Mouse (Mus musculus) cortical plate, adult 2 months (tissue): ENCODE results near the gene Nmnat1. TPM values are rescaled to one million over a fixed set of nuclear protein-coding genes. Genes with fewer than 3 reads are reported as not detected.
A peak's percentile ranks its signal among the peaks of the same experiment; 100 is the strongest.
"Not testable (repeated sequence)": the region's sequence is repeated elsewhere in the genome, so short reads cannot be mapped to it uniquely, and the experiment has no call there.

Experiments
- H3K27ac ChIP-seq: fragments of 200-500 bp; 2 replicates; pipeline ENCODE4 v1.5.1; 2012; ENCODE audit warnings: low read length, control low read depth, inconsistent platforms; ENCODE audit not compliant: insufficient read depth
- H3K4me1 ChIP-seq: fragments of 200-500 bp; 2 replicates; pipeline ENCODE4 v1.6.1; 2011; ENCODE audit warnings: low read length; ENCODE audit not compliant: control insufficient read depth, insufficient read depth
- H3K4me3 ChIP-seq: fragments of 200-500 bp; 2 replicates; pipeline ENCODE4 v1.5.1; 2011; ENCODE audit warnings: mild to moderate bottlenecking, low read length, control low read depth; ENCODE audit not compliant: insufficient read depth
- CTCF ChIP-seq: fragments of 200-500 bp; IDR thresholded peaks from 2 replicates; pipeline ENCODE4 v1.5.1; 2011; ENCODE audit warnings: mild to moderate bottlenecking, control low read depth, low read length; ENCODE audit not compliant: insufficient read depth; ENCODE audit errors: extremely low read depth
- POLR2A ChIP-seq: fragments of 200-500 bp; IDR thresholded peaks from 2 replicates; pipeline ENCODE4 v1.6.1; 2011; ENCODE audit warnings: mild to moderate bottlenecking, low read length, control low read depth; ENCODE audit not compliant: insufficient read depth; ENCODE audit errors: extremely low read depth
- polyA plus RNA-seq: library from polyadenylated mRNA; depleted of rRNA; stranded (reverse); fragments of >200 nt; gene quantifications from 2 replicates; pipeline ENCODE4 v1.2.3, GENCODE M21; 2012

The Nmnat1 gene
- polyA plus RNA-seq, 1 experiment, result 9.0 TPM

- Histone ChIP-seq H3K27ac (no peak overlapping the region), H3K4me3 (no peak overlapping the region), H3K4me1 (peaks cover 3% of the 10 kb centered on the region)
- no peak for TF ChIP-seq POLR2A
- no peak for TF ChIP-seq CTCF
These were observed 34.4 kb downstream of the Nmnat1 start for GRCm38 (mm10) chr4:149450636-149451035.

- H3K4me3 ChIP-seq, result no peak overlapping the region
- TF ChIP-seq CTCF (no peak), POLR2A (no peak)
These were observed 38.7 kb downstream of the Nmnat1 start for GRCm38 (mm10) chr4:149446309-149446708.

GRCm38 (mm10) chr4:149445868-149446267 lies 39.1 kb downstream of the Nmnat1 start:
- Histone ChIP-seq H3K4me1 (peaks cover 3% of the 10 kb centered on the region), H3K27ac (no peak overlapping the region; the same call in 1 of the 2 replicates), H3K4me3 (no peak overlapping the region)
- TF ChIP-seq CTCF, result no peak
- TF ChIP-seq POLR2A, result no peak

More at GRCm38 (mm10) chr4:149446309-149446708, 38.7 kb downstream of the Nmnat1 start:
- Histone ChIP-seq H3K4me1 (peaks cover 3% of the 10 kb centered on the region), H3K27ac (no peak overlapping the region)

GRCm38 (mm10) chr4:149444964-149445701 lies 39.9 kb downstream of the Nmnat1 start:
- TF ChIP-seq POLR2A (peak; percentile 49; the same call in 1 of the 2 replicates), CTCF (peak; percentile 68)
- Histone ChIP-seq H3K4me3 (peak overlapping the region; percentile 16), H3K27ac (no peak overlapping the region), H3K4me1 (peaks cover 3% of the 10 kb centered on the region)

- H3K27ac ChIP-seq, result no peak overlapping the region
- no peak overlapping the region; the same call in 1 of the 2 replicates for H3K4me3 ChIP-seq
- peaks cover 3% of the 10 kb centered on the region for H3K4me1 ChIP-seq
- TF ChIP-seq CTCF (no peak), POLR2A (no peak)
These were observed 40.5 kb downstream of the Nmnat1 start for GRCm38 (mm10) chr4:149444465-149444864.

GRCm38 (mm10) chr4:149442436-149442835 lies 42.6 kb downstream of the Nmnat1 start:
- TF ChIP-seq CTCF (no peak), POLR2A (no peak)

GRCm38 (mm10) chr4:149440576-149440975 lies 44.4 kb downstream of the Nmnat1 start:
- H3K4me1 ChIP-seq, result no peaks in the 10 kb centered on the region
- H3K4me3 ChIP-seq, result no peak overlapping the region
- TF ChIP-seq POLR2A (no peak), CTCF (no peak)
- no peak overlapping the region for H3K27ac ChIP-seq

More at GRCm38 (mm10) chr4:149442436-149442835, 42.6 kb downstream of the Nmnat1 start:
- Histone ChIP-seq H3K27ac (no peak overlapping the region), H3K4me1 (peaks cover 3% of the 10 kb centered on the region), H3K4me3 (no peak overlapping the region)

- H3K27ac ChIP-seq, H3K4me1 ChIP-seq, H3K4me3 ChIP-seq: not testable (repeated sequence)
These were observed 53.1 kb downstream of the Nmnat1 start for GRCm38 (mm10) chr4:149431887-149432286.

- TF ChIP-seq CTCF (no peak), POLR2A (no peak)
- Histone ChIP-seq H3K4me1 (no peaks in the 10 kb centered on the region), H3K27ac (no peak overlapping the region), H3K4me3 (no peak overlapping the region)
These were observed 55.4 kb downstream of the Nmnat1 start for GRCm38 (mm10) chr4:149429592-149429991.
